ENCODE assay signal across 9 mouse cellular contexts in the genomic region with DNA sequence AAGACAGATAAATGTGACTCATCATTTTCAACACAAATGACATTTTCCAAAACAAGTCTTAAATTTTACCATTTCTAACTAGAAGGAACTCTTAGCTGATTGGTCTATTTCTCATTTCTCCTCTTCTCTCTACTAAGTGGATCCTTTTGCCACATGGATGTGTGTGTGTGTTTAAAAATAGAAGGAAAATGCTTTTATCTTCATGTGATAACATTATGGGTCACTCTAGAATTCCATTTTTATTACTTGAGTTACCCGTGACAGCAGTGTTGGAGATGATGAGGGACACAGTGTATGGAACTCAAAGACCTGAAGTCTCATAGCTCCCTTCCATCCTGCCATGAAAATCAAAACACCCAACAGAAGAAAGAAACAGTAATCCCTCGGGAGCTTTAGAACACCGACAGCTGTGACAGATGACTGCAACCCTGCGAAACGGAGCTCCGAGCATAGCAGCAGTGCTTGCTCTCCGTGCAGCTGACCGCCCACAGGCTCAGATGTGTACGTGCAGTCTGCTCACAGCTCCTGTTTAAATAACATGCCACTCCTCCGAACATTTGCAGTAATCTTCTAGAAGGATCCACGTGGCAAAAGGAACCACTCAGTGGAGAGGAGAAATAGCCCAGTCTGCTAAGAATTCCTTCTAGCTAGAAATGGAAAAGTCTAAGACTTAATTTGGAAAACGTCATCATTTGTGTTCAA. TPM values are rescaled to one million over a fixed set of nuclear protein-coding genes. Genes with fewer than 3 reads are reported as not detected.
DNase-seq lines count a peak whose midpoint lies in the region; ATAC-seq and TF ChIP-seq lines count a peak whose summit lies in the region.
"Had no signal": no experiment of that assay in that cellular context is flagged by ENCODE, and none has a peak within 500 bp of the region (broad histone marks: within the 10 kb centered on the region; RNA-seq: fewer than 3 reads in every experiment).

No protein-coding gene starts in this region.

- H3K4me2 ChIP-seq in embryonic facial prominence, embryonic 11.5 days (ENCODE audit: low read depth, low read length) = no peak overlapping the region
- peak overlapping the region; percentile 30 for H3K4me2 ChIP-seq in hindbrain, postnatal 0 days (ENCODE audit: low read depth, low read length)
- peak overlapping the region; percentile 16 for H3K4me2 ChIP-seq in midbrain, embryonic 13.5 days (replicated peaks)
- H3K4me2 ChIP-seq: liver, embryonic 15.5 days had no signal

- H3K27ac ChIP-seq in layer of hippocampus, adult 2 months = peak overlapping the region; percentile 79
- no peak overlapping the region for H3K27ac ChIP-seq in embryonic facial prominence, embryonic 11.5 days (replicated peaks; ENCODE audit: low read depth, low read length)
- H3K27ac ChIP-seq in hindbrain, postnatal 0 days = no peak overlapping the region
- no peak overlapping the region for H3K27ac ChIP-seq in midbrain, embryonic 13.5 days
- H3K27ac ChIP-seq: liver, embryonic 15.5 days had no signal

- no peak overlapping the region for H3K4me3 ChIP-seq in layer of hippocampus, adult 2 months
- no peak overlapping the region for H3K4me3 ChIP-seq in embryonic facial prominence, embryonic 11.5 days (ENCODE audit: low read depth, low read length)
- H3K4me3 ChIP-seq in hindbrain, postnatal 0 days (ENCODE audit: low read length) = no peak overlapping the region
- H3K4me3 ChIP-seq in midbrain, embryonic 13.5 days (replicated peaks) = no peak overlapping the region
- H3K4me3 ChIP-seq: liver, embryonic 15.5 days had no signal

- H3K9ac ChIP-seq in embryonic facial prominence, embryonic 11.5 days (replicated peaks; ENCODE audit: low read length) = no peak overlapping the region
- H3K9ac ChIP-seq in hindbrain, postnatal 0 days (replicated peaks; ENCODE audit: low read length) = no peak overlapping the region
- H3K9ac ChIP-seq in midbrain, embryonic 13.5 days (replicated peaks) = no peak overlapping the region
- H3K9ac ChIP-seq: liver, embryonic 15.5 days had no signal

- peak; percentile 78 for ATAC-seq in embryonic facial prominence, embryonic 11.5 days (replicated peaks; ENCODE audit: insufficient number of reproducible peaks, low FRiP score, low TSS enrichment, low read depth)
- peak; percentile 89 for ATAC-seq in hindbrain, postnatal 0 days
- peak; percentile 92 for ATAC-seq in midbrain, embryonic 13.5 days

- WGBS in embryonic facial prominence, embryonic 11.5 days = 32% methylated on average over 12 of the region's 12 CpGs
- 17% methylated on average over 12 of the region's 12 CpGs for WGBS in hindbrain, postnatal 0 days
- 24% methylated on average over 12 of the region's 12 CpGs for WGBS in midbrain, embryonic 13.5 days

- H3K9me3 ChIP-seq in embryonic facial prominence, embryonic 11.5 days (replicated peaks; ENCODE audit: control insufficient read depth, low read length) = no peaks in the 10 kb centered on the region
- no peaks in the 10 kb centered on the region for H3K9me3 ChIP-seq in hindbrain, postnatal 0 days (ENCODE audit: low read length)
- H3K9me3 ChIP-seq in midbrain, embryonic 13.5 days = no peaks in the 10 kb centered on the region

- H3K4me1 ChIP-seq in embryonic facial prominence, embryonic 11.5 days (ENCODE audit: control insufficient read depth, insufficient read depth, low read length) = no peaks in the 10 kb centered on the region; the same call in 1 of the 2 replicates
- H3K4me1 ChIP-seq in hindbrain, postnatal 0 days (ENCODE audit: insufficient read depth, low read length) = no peaks in the 10 kb centered on the region
- H3K4me1 ChIP-seq in midbrain, embryonic 13.5 days (replicated peaks) = peaks cover 18% of the 10 kb centered on the region
- H3K4me1 ChIP-seq: liver, embryonic 15.5 days had no signal

- peak; percentile 20 to 42 for DNase-seq in layer of hippocampus, adult 2 months (ENCODE audit: low spot score in 2 of 2)
- no peak for DNase-seq in layer of hippocampus, postnatal 25 days (ENCODE audit: extremely low spot score in 1 of 2, low spot score in 1 of 2)
- peak; percentile 54 for DNase-seq in embryonic facial prominence, embryonic 11.5 days (ENCODE audit: low spot score)
- DNase-seq in hindbrain, postnatal 0 days (ENCODE audit: low spot score) = peak; percentile 59
- DNase-seq in thymus, postnatal 36 days = no peak
- no peak for DNase-seq in cerebellum, postnatal 14 days
- DNase-seq in spleen, adult 18-20 months = no peak

- TF ChIP-seq CTCF in layer of hippocampus, adult 2 months (conservative IDR thresholded peaks at IDR 0.05) = peak; percentile 19; the same call in 1 of the 2 replicates
- peak; percentile 42 for TF ChIP-seq CTCF in hindbrain, postnatal 0 days (IDR thresholded peaks at IDR 0.05; ENCODE audit: low read depth)

- no peaks in the 10 kb centered on the region for H3K27me3 ChIP-seq in embryonic facial prominence, embryonic 11.5 days (ENCODE audit: control insufficient read depth, insufficient read depth, low read length)
- no peaks in the 10 kb centered on the region for H3K27me3 ChIP-seq in hindbrain, postnatal 0 days (ENCODE audit: insufficient read depth, low read length)
- H3K27me3 ChIP-seq in midbrain, embryonic 13.5 days = 0 out of 2 replicates have a peak, but pooled peaks cover 5% of the 10 kb centered on the region
- H3K27me3 ChIP-seq: liver, embryonic 15.5 days had no signal

- no peaks in the 10 kb centered on the region for H3K36me3 ChIP-seq in embryonic facial prominence, embryonic 11.5 days (replicated peaks; ENCODE audit: control insufficient read depth, insufficient read depth, low read depth, low read length)
- H3K36me3 ChIP-seq in hindbrain, postnatal 0 days (ENCODE audit: insufficient read depth, low read length) = no peaks in the 10 kb centered on the region
- no peaks in the 10 kb centered on the region for H3K36me3 ChIP-seq in midbrain, embryonic 13.5 days
- H3K36me3 ChIP-seq: liver, embryonic 15.5 days had no signal

RNA-seq across cellular contexts. Expression of a gene that starts 27.7 kb away (rescaled TPM):
- 1 to 10 TPM; 2.1 to 2.4 TPM for total RNA-seq in layer of hippocampus, adult 2 months (2021)
- total RNA-seq in layer of hippocampus, postnatal 25 days (2021) = 1 to 10 TPM; 1.8 to 2.7 TPM
- polyA plus RNA-seq in embryonic facial prominence, embryonic 11.5 days (2014; fragmentation: Nextera tagmentation; extraction: Ambion mirVana) = 0.20 and 0.32 TPM in 2 replicates
- total RNA-seq in hindbrain, postnatal 0 days (2014; rRNA removed) = 0.05 TPM in 1 of 2 replicates, not detected in the other
- 0.15 and 0.23 TPM in 2 replicates for polyA plus RNA-seq in hindbrain, postnatal 0 days (2015; fragmentation: Nextera tagmentation; extraction: Ambion mirVana)
- 0.09 and 0.15 TPM in 2 replicates for polyA plus RNA-seq in midbrain, embryonic 13.5 days (2015; fragmentation: Nextera tagmentation; extraction: Ambion mirVana)

RNA-seq across cellular contexts. Expression of a gene that starts 31.3 kb away (rescaled TPM):
- under 1 TPM in 1 of 2 experiments, not detected in 1; 0.32 TPM for total RNA-seq in layer of hippocampus, adult 2 months (2021)
- total RNA-seq in layer of hippocampus, postnatal 25 days (2021) = under 1 TPM in 1 of 2 experiments, not detected in 1; 0.33 TPM
- 0.33 TPM in 1 of 2 replicates, not detected in the other for polyA plus RNA-seq in embryonic facial prominence, embryonic 11.5 days (2014; fragmentation: Nextera tagmentation; extraction: Ambion mirVana)
- total RNA-seq in hindbrain, postnatal 0 days (2014; rRNA removed) = 0.16 TPM in 1 of 2 replicates, not detected in the other
- polyA plus RNA-seq in hindbrain, postnatal 0 days (2015; fragmentation: Nextera tagmentation; extraction: Ambion mirVana) = not detected in 2 replicates
- not detected in 2 replicates for polyA plus RNA-seq in midbrain, embryonic 13.5 days (2015; fragmentation: Nextera tagmentation; extraction: Ambion mirVana)
- polyA plus RNA-seq: liver, embryonic 15.5 days had no signal

RNA-seq across cellular contexts. Expression of a gene that starts 41.4 kb away (rescaled TPM):
- total RNA-seq in layer of hippocampus, adult 2 months (2021) = not detected
- not detected for total RNA-seq in layer of hippocampus, postnatal 25 days (2021)
- not detected in 2 replicates for polyA plus RNA-seq in embryonic facial prominence, embryonic 11.5 days (2014; fragmentation: Nextera tagmentation; extraction: Ambion mirVana)
- not detected in 2 replicates for total RNA-seq in hindbrain, postnatal 0 days (2014; rRNA removed)
- not detected in 2 replicates for polyA plus RNA-seq in hindbrain, postnatal 0 days (2015; fragmentation: Nextera tagmentation; extraction: Ambion mirVana)
- not detected in 2 replicates for polyA plus RNA-seq in midbrain, embryonic 13.5 days (2015; fragmentation: Nextera tagmentation; extraction: Ambion mirVana)
- polyA plus RNA-seq: liver, embryonic 15.5 days had no signal

RNA-seq across cellular contexts. Expression of a gene that starts 49.8 kb away (rescaled TPM):
- 100 to 1,000 TPM; 167 to 176 TPM for total RNA-seq in layer of hippocampus, adult 2 months (2021)
- total RNA-seq in layer of hippocampus, postnatal 25 days (2021) = 100 to 1,000 TPM; 175 to 190 TPM
- 379 and 384 TPM in 2 replicates for polyA plus RNA-seq in embryonic facial prominence, embryonic 11.5 days (2014; fragmentation: Nextera tagmentation; extraction: Ambion mirVana)
- 234 and 266 TPM in 2 replicates for total RNA-seq in hindbrain, postnatal 0 days (2014; rRNA removed)
- 216 and 219 TPM in 2 replicates for polyA plus RNA-seq in hindbrain, postnatal 0 days (2015; fragmentation: Nextera tagmentation; extraction: Ambion mirVana)
- polyA plus RNA-seq in midbrain, embryonic 13.5 days (2015; fragmentation: Nextera tagmentation; extraction: Ambion mirVana) = 280 and 281 TPM in 2 replicates

Comparison
In these comparisons a context has a peak if more than half of its experiments do, and no peak if none do; other contexts are left out.
1. DNase-seq: peak in layer of hippocampus, adult 2 months (2 of 2), embryonic facial prominence, embryonic 11.5 days (single experiment) and hindbrain, postnatal 0 days (single experiment); none in layer of hippocampus, postnatal 25 days (0 of 2), thymus, postnatal 36 days (0 of 2), cerebellum, postnatal 14 days (0 of 2) and spleen, adult 18-20 months (0 of 2).
2. Peak in every context shown above with its lines, with median percentiles within 50 percentile points of each other: ATAC-seq.